Mouse (Mus musculus) neural tube, embryonic 14.5 days (tissue): Measurements from ENCODE around the gene Palld. TPM values are rescaled to one million over a fixed set of nuclear protein-coding genes. Genes with fewer than 3 reads are reported as not detected.
A peak's percentile ranks its signal among the peaks of the same experiment; 100 is the strongest.

ENCODE experiments used
- ATAC-seq: fragments of 200-750 bp; cut with Nextera tagmentation; 2 replicates; pipeline ENCODE4 v1.8.0; 2017; ENCODE audit warnings: low read depth, mild to moderate bottlenecking, moderate TSS enrichment, moderate library complexity
- H3K27ac ChIP-seq: fragments of 300-500 bp; sonication (generic); 2 replicates; pipeline ENCODE4 v1.5.1; 2014; ENCODE audit warnings: low read depth, mild to moderate bottlenecking, control low read depth, low read length, moderate library complexity, mixed read lengths
- H3K27me3 ChIP-seq: fragments of 300-500 bp; sonication (generic); 2 replicates; pipeline ENCODE4 v1.6.1; 2014; ENCODE audit warnings: low read length; ENCODE audit not compliant: control insufficient read depth, insufficient read depth
- H3K36me3 ChIP-seq: fragments of 300-500 bp; sonication (generic); 2 replicates; pipeline ENCODE4 v1.6.1; 2014; ENCODE audit warnings: low read length, mixed read lengths; ENCODE audit not compliant: control insufficient read depth, insufficient read depth
- H3K4me1 ChIP-seq: fragments of 300-500 bp; sonication (generic); 2 replicates; pipeline ENCODE4 v1.6.1; 2014; ENCODE audit warnings: low read length; ENCODE audit not compliant: control insufficient read depth, insufficient read depth
- H3K4me2 ChIP-seq: fragments of 300-500 bp; sonication (generic); 2 replicates; pipeline ENCODE4 v1.6.1; 2014; ENCODE audit warnings: mild to moderate bottlenecking, low read depth, low read length, control low read depth
- H3K4me3 ChIP-seq: fragments of 300-500 bp; sonication (generic); 2 replicates; pipeline ENCODE4 v1.5.1; 2014; ENCODE audit warnings: low read depth, low read length, control low read depth, mixed read lengths
- H3K9ac ChIP-seq: fragments of 300-500 bp; sonication (generic); replicated peaks from 2 replicates; pipeline ENCODE4 v1.6.1; 2014; ENCODE audit warnings: low read depth, mild to moderate bottlenecking, control low read depth, low read length, mixed read lengths
- H3K9me3 ChIP-seq: fragments of 300-500 bp; sonication (generic); 2 replicates; pipeline ENCODE4 v1.6.1; 2016; ENCODE audit warnings: low read length; ENCODE audit not compliant: control insufficient read depth
- WGBS: fragments of 180-500 bp; shearing (Covaris S2); extraction: QIAGEN DNeasy Blood & Tissue Kit; methylation state at CpG from one replicate; pipeline ENCODE4 v1.1.7; 2014; 5-methylcytosine and 5-hydroxymethylcytosine counted together
- polyA plus RNA-seq: library from polyadenylated mRNA; unstranded; fragments of >200 nt; fragmentation: Nextera tagmentation; extraction: Ambion mirVana; gene quantifications from 2 replicates; pipeline ENCODE4 v1.2.1, GENCODE M21; 2014

Palld gene
- polyA plus RNA-seq, 1 experiment from 2014 or later = 11.1 TPM

DNA sequence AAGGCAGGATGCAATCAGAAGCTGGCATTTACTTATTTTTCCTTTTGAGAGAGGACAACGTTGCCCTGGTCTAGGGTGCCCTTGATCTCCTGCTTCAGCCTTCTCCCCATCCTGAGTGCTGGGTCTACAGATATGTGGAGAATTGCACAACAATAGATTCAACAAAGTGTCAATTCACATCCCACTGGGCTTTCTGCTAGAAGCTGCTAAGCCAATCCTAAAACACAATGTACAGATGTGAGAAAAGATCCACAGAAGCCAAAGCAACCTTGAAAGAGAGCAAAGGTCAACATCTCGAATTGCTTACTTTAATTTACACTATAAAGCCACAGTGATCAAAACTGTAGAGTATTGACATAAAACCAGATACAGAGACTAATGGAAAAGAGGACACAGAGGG is 270.2 kb downstream of the Palld start:
- no peak overlapping the region for H3K4me3 ChIP-seq
- H3K9me3 ChIP-seq = no peaks in the 10 kb centered on the region
- H3K4me1 ChIP-seq = no peaks in the 10 kb centered on the region
- no peak for ATAC-seq
- H3K27me3 ChIP-seq = no peaks in the 10 kb centered on the region
- no peak overlapping the region for H3K27ac ChIP-seq
- 64% methylated on average over 2 of the region's 2 CpGs for whole genome bisulfite sequencing
- no peaks in the 10 kb centered on the region for H3K36me3 ChIP-seq
- no peak overlapping the region for H3K9ac ChIP-seq
- no peak overlapping the region for H3K4me2 ChIP-seq

- Histone ChIP-seq H3K27me3 (no peaks in the 10 kb centered on the region), H3K4me3 (no peak overlapping the region), H3K4me1 (no peaks in the 10 kb centered on the region), H3K9me3 (no peaks in the 10 kb centered on the region), H3K9ac (no peak overlapping the region), H3K36me3 (no peaks in the 10 kb centered on the region), H3K27ac (no peak overlapping the region), H3K4me2 (no peak overlapping the region)
- ATAC-seq = no peak
- 56% methylated on average over 1 of the region's 1 CpGs for WGBS
Measured at GRCm38 (mm10) chr8:61629631-61629968, 272.9 kb downstream of the Palld start.

GRCm38 (mm10) chr8:61628938-61629630 is 273.4 kb downstream of the Palld start:
- Histone ChIP-seq H3K9me3 (no peaks in the 10 kb centered on the region), H3K27ac (no peak overlapping the region), H3K27me3 (no peaks in the 10 kb centered on the region), H3K4me1 (no peaks in the 10 kb centered on the region), H3K9ac (no peak overlapping the region), H3K4me3 (no peak overlapping the region), H3K36me3 (no peaks in the 10 kb centered on the region), H3K4me2 (no peak overlapping the region)
- peak; percentile 76 for ATAC-seq
- WGBS = 89% methylated on average over 3 of the region's 3 CpGs

- no peaks in the 10 kb centered on the region for H3K36me3 ChIP-seq
- no peak for ATAC-seq
- H3K4me1 ChIP-seq = no peaks in the 10 kb centered on the region
- WGBS = 95% methylated on average over 8 of the region's 8 CpGs
- H3K9ac ChIP-seq = no peak overlapping the region
- H3K27ac ChIP-seq = no peak overlapping the region
- no peak overlapping the region for H3K4me2 ChIP-seq
- no peaks in the 10 kb centered on the region for H3K27me3 ChIP-seq
- H3K9me3 ChIP-seq = no peaks in the 10 kb centered on the region
- H3K4me3 ChIP-seq = no peak overlapping the region
Measured at GRCm38 (mm10) chr8:61626246-61626952, 276.1 kb downstream of the Palld start.

DNA sequence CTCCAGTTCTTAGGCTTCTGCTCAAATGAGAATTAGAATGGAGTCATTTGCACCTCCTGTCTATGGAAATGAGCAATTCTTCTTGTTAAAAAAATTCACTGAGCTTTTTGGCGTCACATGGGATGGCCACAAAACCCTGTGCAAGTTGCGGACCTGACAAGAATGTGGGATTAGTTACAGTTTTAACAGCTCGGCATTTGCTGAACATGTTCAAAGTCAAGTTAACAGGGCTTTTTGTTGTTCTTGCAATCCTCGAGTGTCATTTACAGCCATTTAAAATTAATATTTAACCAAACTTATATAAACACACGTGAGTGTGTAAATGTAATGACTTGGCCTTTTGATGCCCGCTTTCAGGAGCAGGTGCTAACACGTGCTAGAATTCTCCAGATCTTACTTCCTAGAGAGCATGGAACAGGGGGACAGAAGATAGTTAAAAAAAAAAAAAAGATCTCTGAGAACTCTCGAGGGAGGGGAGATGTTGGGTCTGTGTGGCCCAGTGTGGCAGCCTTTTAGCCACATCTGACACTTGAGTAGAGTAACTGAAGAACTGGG is 276.8 kb downstream of the Palld start:
- no peak overlapping the region for H3K9ac ChIP-seq
- 77% methylated on average over 8 of the region's 8 CpGs for WGBS
- ATAC-seq = no peak

GRCm38 (mm10) chr8:61623485-61624417 is 278.7 kb downstream of the Palld start:
- 30% methylated on average over 12 of the region's 12 CpGs for WGBS
- no peak overlapping the region for H3K27ac ChIP-seq
- no peak overlapping the region for H3K9ac ChIP-seq
- no peak overlapping the region for H3K4me2 ChIP-seq
- no peak overlapping the region for H3K4me3 ChIP-seq
- ATAC-seq = peak; percentile 65
- no peaks in the 10 kb centered on the region for H3K27me3 ChIP-seq
- H3K9me3 ChIP-seq = no peaks in the 10 kb centered on the region
- H3K4me1 ChIP-seq = no peaks in the 10 kb centered on the region
- H3K36me3 ChIP-seq = no peaks in the 10 kb centered on the region

More for the DNA sequence above, 276.8 kb downstream of the Palld start:
- Histone ChIP-seq H3K36me3 (no peaks in the 10 kb centered on the region), H3K4me3 (no peak overlapping the region), H3K4me2 (no peak overlapping the region), H3K27ac (no peak overlapping the region), H3K4me1 (no peaks in the 10 kb centered on the region), H3K9me3 (no peaks in the 10 kb centered on the region), H3K27me3 (no peaks in the 10 kb centered on the region)

DNA sequence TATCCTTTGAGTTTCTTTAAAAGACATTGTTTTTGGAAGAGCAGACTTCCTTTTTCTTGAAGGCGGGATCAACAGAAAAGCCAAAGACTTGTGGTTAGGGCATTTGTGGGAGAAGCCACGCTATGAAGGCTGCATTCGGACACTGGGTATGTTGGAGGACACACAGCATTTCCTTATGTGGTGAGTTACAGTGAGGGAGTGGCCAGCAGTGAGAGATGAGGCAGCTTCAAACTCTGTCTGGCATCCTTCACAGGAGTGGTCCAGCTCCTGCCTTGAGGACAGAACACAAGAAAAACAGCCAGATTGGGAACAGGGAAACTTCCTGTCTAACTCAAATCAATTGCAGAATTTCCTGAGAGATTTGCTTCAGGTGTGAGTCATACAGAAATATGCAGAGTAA is 281.2 kb downstream of the Palld start:
- Histone ChIP-seq H3K4me1 (no peaks in the 10 kb centered on the region), H3K27me3 (no peaks in the 10 kb centered on the region), H3K4me3 (no peak overlapping the region), H3K9me3 (no peaks in the 10 kb centered on the region), H3K4me2 (no peak overlapping the region), H3K27ac (no peak overlapping the region), H3K36me3 (no peaks in the 10 kb centered on the region), H3K9ac (no peak overlapping the region)
- no peak for ATAC-seq
- 82% methylated on average over 3 of the region's 3 CpGs for WGBS

DNA sequence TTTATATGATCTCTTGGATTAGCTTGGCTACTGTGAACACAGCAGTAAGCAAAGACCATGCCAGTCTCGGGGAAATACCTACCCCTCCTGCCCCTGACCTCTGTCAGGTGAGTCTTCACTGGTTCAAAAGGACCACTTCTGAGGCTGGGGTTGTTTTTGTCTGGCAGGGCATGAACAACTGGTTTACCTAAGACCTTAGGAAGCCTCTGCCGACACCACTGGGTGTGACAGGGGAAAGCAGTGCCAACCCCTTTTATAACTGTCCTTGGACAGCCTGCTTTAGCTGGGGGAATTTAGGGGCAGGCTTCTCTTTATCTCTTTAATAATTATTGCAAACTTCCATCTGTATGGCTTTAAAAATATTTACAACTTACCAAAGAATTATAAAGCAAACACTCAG is 284.8 kb downstream of the Palld start:
- H3K4me1 ChIP-seq = no peaks in the 10 kb centered on the region
- WGBS = 78% methylated on average over 2 of the region's 2 CpGs
- H3K9me3 ChIP-seq = no peaks in the 10 kb centered on the region
- no peak overlapping the region for H3K4me3 ChIP-seq
- H3K4me2 ChIP-seq = no peak overlapping the region
- no peak for ATAC-seq
- no peak overlapping the region for H3K9ac ChIP-seq
- H3K27ac ChIP-seq = no peak overlapping the region
- no peaks in the 10 kb centered on the region for H3K27me3 ChIP-seq
- no peaks in the 10 kb centered on the region for H3K36me3 ChIP-seq
